Mouse (Mus musculus) heart, adult 2 months (tissue): ENCODE measurements around the gene Hist1h1t.

Experiments
- CTCF ChIP-seq: fragments of 200-600 bp; IDR thresholded peaks from 2 replicates; pipeline ENCODE4 v1.8.1; 2022; ENCODE audit warnings: antibody characterized with exemption, mild to moderate bottlenecking, moderate library complexity
- EP300 ChIP-seq: fragments of 200-500 bp; IDR thresholded peaks from 2 replicates; pipeline ENCODE4 v1.6.1; 2011; ENCODE audit warnings: low read depth, low read length, control low read depth; ENCODE audit not compliant: insufficient read depth

DNA sequence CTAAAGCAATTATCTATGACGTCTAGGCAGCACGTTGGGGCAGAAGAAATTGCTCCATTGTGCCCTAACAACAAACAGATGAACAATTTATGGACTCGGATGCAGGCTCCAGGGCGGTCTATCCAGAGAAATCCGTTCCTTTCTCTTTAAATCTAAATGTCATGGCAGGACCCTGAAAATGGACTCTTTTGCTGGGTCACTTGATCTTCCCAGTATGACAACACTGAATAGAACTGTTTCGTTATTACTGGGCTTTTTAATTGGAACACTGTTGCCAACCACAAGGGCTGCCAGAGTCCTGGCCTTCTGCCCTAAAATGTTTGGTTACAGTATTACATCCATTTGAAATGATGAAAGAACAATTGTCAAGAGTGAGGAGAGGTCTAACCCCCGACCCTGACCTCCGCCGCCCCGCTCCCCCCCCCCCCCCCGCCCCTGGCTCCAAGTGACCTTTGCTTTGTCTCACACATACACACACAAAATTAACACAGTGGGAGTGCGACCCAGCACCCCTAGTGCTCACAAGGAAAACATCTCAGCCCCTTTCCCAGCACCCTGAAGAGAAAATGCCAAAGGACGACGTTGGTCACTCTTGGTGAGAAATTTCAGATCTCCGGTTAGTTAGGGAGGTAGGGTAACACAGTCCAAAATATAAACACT is 14.2 kb downstream of the Hist1h1t start:
- TF ChIP-seq CTCF (no peak), EP300 (no peak)
